ENCODE assay signal across 8 mouse cellular contexts in the genomic region with DNA sequence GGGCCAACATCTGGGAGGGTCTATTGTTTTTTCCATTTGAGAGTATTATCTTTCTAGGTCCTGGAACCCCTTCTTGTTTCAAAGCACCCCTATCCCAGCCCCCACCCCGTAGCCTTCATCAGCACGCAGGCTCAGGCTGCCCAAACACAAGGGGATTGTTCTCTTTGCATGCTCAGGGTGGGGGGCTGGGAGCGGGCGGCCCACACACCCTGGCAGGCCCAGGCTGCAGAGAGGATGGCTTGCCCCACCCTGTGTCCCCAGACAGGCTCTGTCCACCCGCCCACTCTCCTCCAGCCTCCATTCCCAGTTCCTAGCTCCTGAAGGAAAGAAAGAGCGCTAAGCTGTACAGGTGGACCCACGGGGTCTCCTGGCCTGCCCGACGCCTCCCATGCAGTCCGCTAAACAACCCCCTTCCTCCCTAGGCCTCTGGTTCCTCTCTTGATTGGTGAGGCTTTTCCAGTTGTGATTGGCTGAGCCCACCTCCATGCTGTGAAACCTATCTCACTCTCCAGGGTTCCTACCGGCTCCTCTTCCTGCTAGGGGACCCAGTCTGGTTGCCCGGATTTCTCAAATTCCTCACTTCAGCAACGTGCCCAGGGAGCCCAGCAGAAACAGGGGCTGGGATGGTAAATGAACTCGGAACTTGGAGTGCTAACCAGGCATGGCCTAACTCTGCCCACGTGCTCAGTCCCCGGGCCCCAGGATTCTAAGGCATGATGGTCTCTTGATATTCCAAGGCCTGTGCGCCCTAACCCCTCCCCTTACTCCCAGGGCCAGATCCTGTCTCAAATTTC. TPM values are rescaled to one million over a fixed set of nuclear protein-coding genes. Genes with fewer than 3 reads are reported as not detected.
DNase-seq lines count a peak whose midpoint lies in the region; ATAC-seq and TF ChIP-seq lines count a peak whose summit lies in the region.

No protein-coding gene starts in this region.

- peak overlapping the region; percentile 82 for H3K4me3 ChIP-seq in kidney, embryonic 15.5 days (replicated peaks)
- peak overlapping the region; percentile 70 for H3K4me3 ChIP-seq in forebrain, embryonic 14.5 days (ENCODE audit: low read depth, low read length)
- H3K4me3 ChIP-seq in liver, embryonic 14.5 days (ENCODE audit: insufficient read depth in 1 of 2, low read depth in 2 of 2, low read length in 2 of 2), result peak overlapping the region; percentile 21 to 57; a peak in 3 of 4 replicates

- H3K4me1 ChIP-seq in kidney, embryonic 15.5 days, result peaks cover 92% of the 10 kb centered on the region
- H3K4me1 ChIP-seq in forebrain, embryonic 14.5 days (ENCODE audit: control insufficient read depth, insufficient read depth, low read length), result peaks cover 38% of the 10 kb centered on the region
- peaks cover 6% of the 10 kb centered on the region in 2 experiments for H3K4me1 ChIP-seq in liver, embryonic 14.5 days (replicated peaks; ENCODE audit: control insufficient read depth in 2 of 2, insufficient read depth in 2 of 2, low read length in 1 of 2)

- peak; percentile 19 for ATAC-seq in kidney, embryonic 15.5 days (replicated peaks; ENCODE audit: low FRiP score)
- ATAC-seq in forebrain, embryonic 14.5 days, result peak; percentile 27; the same call in 1 of the 2 replicates
- no peak for ATAC-seq in liver, embryonic 14.5 days (ENCODE audit: insufficient read depth)
- ATAC-seq in megakaryocyte-erythroid progenitor cell, adult 5-6 weeks (replicated peaks; ENCODE audit: low FRiP score, low TSS enrichment, poor library complexity, severe bottlenecking), result no peak

- WGBS in kidney, embryonic 15.5 days, result 5% methylated on average over 17 of the region's 17 CpGs
- under 1% methylated on average over 17 of the region's 17 CpGs for WGBS in forebrain, embryonic 14.5 days
- 24% methylated on average over 17 of the region's 17 CpGs for WGBS in liver, embryonic 14.5 days (ENCODE audit: insufficient replicate concordance)

- no peak for TF ChIP-seq EP300 in liver, embryonic 14.5 days (IDR thresholded peaks at IDR 0.05; ENCODE audit: low read depth)

- peak overlapping the region; percentile 85 for H3K9ac ChIP-seq in kidney, embryonic 15.5 days
- H3K9ac ChIP-seq in forebrain, embryonic 14.5 days (ENCODE audit: low read length), result peak overlapping the region; percentile 79
- no peak overlapping the region for H3K9ac ChIP-seq in liver, embryonic 14.5 days (replicated peaks)

- peak overlapping the region; percentile 97 for H3K4me2 ChIP-seq in kidney, embryonic 15.5 days
- peak overlapping the region; percentile 99 for H3K4me2 ChIP-seq in forebrain, embryonic 14.5 days (ENCODE audit: low read length)
- H3K4me2 ChIP-seq in liver, embryonic 14.5 days (ENCODE audit: low read depth), result peak overlapping the region; percentile 67

- peak overlapping the region; percentile 98 for H3K27ac ChIP-seq in kidney, embryonic 15.5 days
- peak overlapping the region; percentile 92 for H3K27ac ChIP-seq in forebrain, embryonic 14.5 days (ENCODE audit: low read depth, low read length)
- H3K27ac ChIP-seq in liver, embryonic 14.5 days, result no peak overlapping the region

- no peak for DNase-seq in kidney, postnatal 36 days
- peak; percentile 90 for DNase-seq in R1 (ENCODE audit: low read depth, low spot score)
- DNase-seq in forebrain, embryonic 14.5 days (ENCODE audit: low spot score), result peak; percentile 70
- no peak for DNase-seq in liver, embryonic 14.5 days (ENCODE audit: low read depth in 3 of 3, low spot score in 3 of 3)
- no peak for DNase-seq in adrenal gland, adult 2 months
- DNase-seq in layer of hippocampus, postnatal 14 days (ENCODE audit: low spot score in 2 of 2), result no peak

- H3K9me3 ChIP-seq in kidney, embryonic 15.5 days (replicated peaks), result no peaks in the 10 kb centered on the region
- H3K9me3 ChIP-seq in forebrain, embryonic 14.5 days (replicated peaks; ENCODE audit: control insufficient read depth, low read length), result no peaks in the 10 kb centered on the region
- no peaks in the 10 kb centered on the region for H3K9me3 ChIP-seq in liver, embryonic 14.5 days (ENCODE audit: control insufficient read depth, low read length)

- no peak for TF ChIP-seq CTCF in liver, embryonic 14.5 days (IDR thresholded peaks at IDR 0.05; ENCODE audit: low read depth)

- peaks cover 4% of the 10 kb centered on the region for H3K36me3 ChIP-seq in kidney, embryonic 15.5 days
- peaks cover 5% of the 10 kb centered on the region; the same call in 1 of the 2 replicates for H3K36me3 ChIP-seq in forebrain, embryonic 14.5 days (ENCODE audit: control insufficient read depth, insufficient read depth, low read length)
- H3K36me3 ChIP-seq in liver, embryonic 14.5 days (replicated peaks; ENCODE audit: control insufficient read depth, insufficient read depth, low read depth), result no peaks in the 10 kb centered on the region

- no peaks in the 10 kb centered on the region for H3K27me3 ChIP-seq in kidney, embryonic 15.5 days
- H3K27me3 ChIP-seq in forebrain, embryonic 14.5 days (replicated peaks; ENCODE audit: control insufficient read depth, insufficient read depth, low read length), result no peaks in the 10 kb centered on the region
- peaks cover 13% of the 10 kb centered on the region for H3K27me3 ChIP-seq in liver, embryonic 14.5 days (ENCODE audit: control insufficient read depth, insufficient read depth, low read length)

RNA-seq across cellular contexts. Expression of gene Pcbp4, which starts 2.0 kb away (rescaled TPM):
- polyA plus RNA-seq in kidney, embryonic 15.5 days (2015; fragmentation: Nextera tagmentation; extraction: Ambion mirVana), result 118 and 140 TPM in 2 replicates
- 199 and 226 TPM in 2 replicates for polyA plus RNA-seq in forebrain, embryonic 14.5 days (2014; fragmentation: Nextera tagmentation; extraction: Ambion mirVana)
- 11.3 and 18.3 TPM in 2 replicates for polyA plus RNA-seq in liver, embryonic 14.5 days (2012; rRNA removed)
- polyA plus RNA-seq in liver, embryonic 14.5 days (2014; fragmentation: Nextera tagmentation; extraction: Ambion mirVana), result 5.6 and 5.7 TPM in 2 replicates
- 10 to 100 TPM; 17.5 to 28.6 TPM for total RNA-seq in adrenal gland, adult 2 months (2021)
- 56.4 and 90.6 TPM in 2 replicates for polyA plus RNA-seq in adrenal gland, adult 2 months (2012; rRNA removed)
- 0.40 and 6.6 TPM in 2 replicates for total RNA-seq in megakaryocyte-erythroid progenitor cell, adult 5-6 weeks (2014; fragmentation: Nextera tagmentation)
- 0.30 and 0.89 TPM in 2 replicates for total RNA-seq in megakaryocyte-erythroid progenitor cell, adult 5-6 weeks (2017)
- total RNA-seq in layer of hippocampus, postnatal 14 days (2021), result 100 to 1,000 TPM; 181 to 195 TPM

RNA-seq across cellular contexts. Expression of gene Abhd14a, which starts 7.6 kb away (rescaled TPM):
- polyA plus RNA-seq in kidney, embryonic 15.5 days (2015; fragmentation: Nextera tagmentation; extraction: Ambion mirVana), result 55.5 and 56.8 TPM in 2 replicates
- polyA plus RNA-seq in forebrain, embryonic 14.5 days (2014; fragmentation: Nextera tagmentation; extraction: Ambion mirVana), result 51.9 and 60.2 TPM in 2 replicates
- polyA plus RNA-seq in liver, embryonic 14.5 days (2012; rRNA removed), result 14.4 and 16.4 TPM in 2 replicates
- polyA plus RNA-seq in liver, embryonic 14.5 days (2014; fragmentation: Nextera tagmentation; extraction: Ambion mirVana), result 14.3 and 16.3 TPM in 2 replicates
- total RNA-seq in adrenal gland, adult 2 months (2021), result 10 to 100 TPM; 18.8 to 25.9 TPM
- polyA plus RNA-seq in adrenal gland, adult 2 months (2012; rRNA removed), result 29.0 and 33.9 TPM in 2 replicates
- 40.5 and 56.0 TPM in 2 replicates for total RNA-seq in megakaryocyte-erythroid progenitor cell, adult 5-6 weeks (2014; fragmentation: Nextera tagmentation)
- 18.6 and 31.0 TPM in 2 replicates for total RNA-seq in megakaryocyte-erythroid progenitor cell, adult 5-6 weeks (2017)
- total RNA-seq in layer of hippocampus, postnatal 14 days (2021), result 10 to 100 TPM; 40.9 to 41.8 TPM

RNA-seq across cellular contexts. Expression of gene Abhd14b, which starts 7.8 kb away (rescaled TPM):
- 27.9 and 30.6 TPM in 2 replicates for polyA plus RNA-seq in kidney, embryonic 15.5 days (2015; fragmentation: Nextera tagmentation; extraction: Ambion mirVana)
- polyA plus RNA-seq in forebrain, embryonic 14.5 days (2014; fragmentation: Nextera tagmentation; extraction: Ambion mirVana), result 5.5 and 5.9 TPM in 2 replicates
- polyA plus RNA-seq in liver, embryonic 14.5 days (2012; rRNA removed), result 17.3 and 23.7 TPM in 2 replicates
- polyA plus RNA-seq in liver, embryonic 14.5 days (2014; fragmentation: Nextera tagmentation; extraction: Ambion mirVana), result 24.9 and 25.2 TPM in 2 replicates
- 10 to 100 TPM; 32.6 to 46.6 TPM for total RNA-seq in adrenal gland, adult 2 months (2021)
- 144 and 175 TPM in 2 replicates for polyA plus RNA-seq in adrenal gland, adult 2 months (2012; rRNA removed)
- total RNA-seq in megakaryocyte-erythroid progenitor cell, adult 5-6 weeks (2014; fragmentation: Nextera tagmentation), result 11.9 and 14.9 TPM in 2 replicates
- 3.6 and 4.9 TPM in 2 replicates for total RNA-seq in megakaryocyte-erythroid progenitor cell, adult 5-6 weeks (2017)
- total RNA-seq in layer of hippocampus, postnatal 14 days (2021), result 10 to 100 TPM in 1 of 2 experiments, 1 to 10 TPM in 1; 9.6 to 12.4 TPM

RNA-seq across cellular contexts. Expression of gene Gpr62, which starts 10.7 kb away (rescaled TPM):
- polyA plus RNA-seq in kidney, embryonic 15.5 days (2015; fragmentation: Nextera tagmentation; extraction: Ambion mirVana), result 0.22 and 0.47 TPM in 2 replicates
- 0.56 and 0.89 TPM in 2 replicates for polyA plus RNA-seq in forebrain, embryonic 14.5 days (2014; fragmentation: Nextera tagmentation; extraction: Ambion mirVana)
- not detected in 2 replicates for polyA plus RNA-seq in liver, embryonic 14.5 days (2012; rRNA removed)
- polyA plus RNA-seq in liver, embryonic 14.5 days (2014; fragmentation: Nextera tagmentation; extraction: Ambion mirVana), result not detected in 2 replicates
- under 1 TPM; 0.17 TPM for total RNA-seq in adrenal gland, adult 2 months (2021)
- polyA plus RNA-seq in adrenal gland, adult 2 months (2012; rRNA removed), result 0.95 and 0.99 TPM in 2 replicates
- total RNA-seq in megakaryocyte-erythroid progenitor cell, adult 5-6 weeks (2014; fragmentation: Nextera tagmentation), result not detected in 2 replicates
- total RNA-seq in megakaryocyte-erythroid progenitor cell, adult 5-6 weeks (2017), result not detected in 2 replicates
- total RNA-seq in layer of hippocampus, postnatal 14 days (2021), result 1 to 10 TPM; 7.1 to 7.4 TPM

RNA-seq across cellular contexts. Expression of gene Acy1, which starts 17.0 kb away (rescaled TPM):
- polyA plus RNA-seq in kidney, embryonic 15.5 days (2015; fragmentation: Nextera tagmentation; extraction: Ambion mirVana), result 49.9 and 52.0 TPM in 2 replicates
- polyA plus RNA-seq in forebrain, embryonic 14.5 days (2014; fragmentation: Nextera tagmentation; extraction: Ambion mirVana), result 29.4 and 36.8 TPM in 2 replicates
- 13.6 and 19.5 TPM in 2 replicates for polyA plus RNA-seq in liver, embryonic 14.5 days (2012; rRNA removed)
- 26.7 and 26.8 TPM in 2 replicates for polyA plus RNA-seq in liver, embryonic 14.5 days (2014; fragmentation: Nextera tagmentation; extraction: Ambion mirVana)
- 10 to 100 TPM; 12.2 to 16.9 TPM for total RNA-seq in adrenal gland, adult 2 months (2021)
- 11.0 and 14.8 TPM in 2 replicates for polyA plus RNA-seq in adrenal gland, adult 2 months (2012; rRNA removed)
- 17.3 and 22.0 TPM in 2 replicates for total RNA-seq in megakaryocyte-erythroid progenitor cell, adult 5-6 weeks (2014; fragmentation: Nextera tagmentation)
- total RNA-seq in megakaryocyte-erythroid progenitor cell, adult 5-6 weeks (2017), result 20.9 and 22.4 TPM in 2 replicates
- total RNA-seq in layer of hippocampus, postnatal 14 days (2021), result 10 to 100 TPM; 10.3 to 11.5 TPM

Comparison
In these comparisons a context has a peak if more than half of its experiments do, and no peak if none do; other contexts are left out.
1. ATAC-seq: peak in kidney, embryonic 15.5 days (single experiment) and forebrain, embryonic 14.5 days (single experiment); none in liver, embryonic 14.5 days (single experiment) and megakaryocyte-erythroid progenitor cell, adult 5-6 weeks (single experiment).
2. DNase-seq: peak in R1 (single experiment) and forebrain, embryonic 14.5 days (single experiment); none in kidney, postnatal 36 days (0 of 2), liver, embryonic 14.5 days (0 of 3), adrenal gland, adult 2 months (single experiment) and layer of hippocampus, postnatal 14 days (0 of 2).
3. Peak in every context shown above with its lines, with median percentiles within 50 percentile points of each other: H3K4me2 ChIP-seq and H3K4me3 ChIP-seq.